Mouse (Mus musculus) liver, embryonic 14.5 days (tissue): Measurements from ENCODE around the gene Slc46a1. TPM values are rescaled to one million over a fixed set of nuclear protein-coding genes. Genes with fewer than 3 reads are reported as not detected.

Experiments used
- ATAC-seq: fragments of 200-750 bp; cut with Nextera tagmentation; 2 replicates; pipeline ENCODE4 v1.8.0; 2017; ENCODE audit warnings: moderate number of reproducible peaks, mild to moderate bottlenecking, moderate library complexity; ENCODE audit not compliant: insufficient read depth
- DNase-seq, 3 experiments: peaks; one replicate each; pipeline ENCODE4 v3.0.0-alpha.2; 2012 to 2013; ENCODE audit warnings: low read depth in 3 of 3, low spot score in 3 of 3
- H3K27ac ChIP-seq: fragments of 300-500 bp; sonication (generic); 2 replicates; pipeline ENCODE4 v1.5.1; 2014; ENCODE audit warnings: moderate library complexity, mild to moderate bottlenecking, control low read depth, inconsistent platforms
- H3K27me3 ChIP-seq: fragments of 300-500 bp; sonication (generic); 2 replicates; pipeline ENCODE4 v1.6.1; 2014; ENCODE audit warnings: mild to moderate bottlenecking, low read length, moderate library complexity; ENCODE audit not compliant: control insufficient read depth, insufficient read depth
- H3K36me3 ChIP-seq: fragments of 300-500 bp; sonication (generic); replicated peaks from 2 replicates; pipeline ENCODE4 v1.6.1; 2014; ENCODE audit warnings: low read depth; ENCODE audit not compliant: control insufficient read depth, insufficient read depth
- H3K4me1 ChIP-seq, 2 experiments: fragments of 200-500 bp in 1 of 2; fragments of 300-500 bp in 1 of 2; sonication (generic) in 1 of 2; replicated peaks; 2 replicates each; pipeline ENCODE4 v1.6.1; 2012 to 2014; ENCODE audit warnings: antibody characterized with exemption in 1 of 2, inconsistent platforms in 1 of 2, low read length in 1 of 2; ENCODE audit not compliant: control insufficient read depth in 2 of 2, insufficient read depth in 2 of 2
- H3K4me2 ChIP-seq: fragments of 300-500 bp; sonication (generic); 2 replicates; pipeline ENCODE4 v1.6.1; 2014; ENCODE audit warnings: low read depth, mild to moderate bottlenecking, control low read depth, moderate library complexity
- H3K4me3 ChIP-seq, 2 experiments: fragments of 200-500 bp in 1 of 2; fragments of 300-500 bp in 1 of 2; sonication (generic) in 1 of 2; 2 replicates each; pipeline ENCODE4 v1.5.1; 2012 to 2014; ENCODE audit warnings: low read depth in 2 of 2, low read length in 2 of 2, mild to moderate bottlenecking in 2 of 2, control low read depth in 1 of 2, inconsistent platforms in 1 of 2, moderate library complexity in 1 of 2; ENCODE audit not compliant: insufficient read depth in 1 of 2
- H3K9ac ChIP-seq: fragments of 300-500 bp; sonication (generic); replicated peaks from 2 replicates; pipeline ENCODE4 v1.6.1; 2014; ENCODE audit warnings: mild to moderate bottlenecking, control low read depth, moderate library complexity
- H3K9me3 ChIP-seq: fragments of 300-500 bp; sonication (generic); 2 replicates; pipeline ENCODE4 v1.6.1; 2016; ENCODE audit warnings: low read length, mixed read lengths; ENCODE audit not compliant: control insufficient read depth
- CTCF ChIP-seq: IDR thresholded peaks from 2 replicates; pipeline ENCODE4 v1.5.1; 2016; ENCODE audit warnings: antibody characterized with exemption, low read depth, control low read depth
- EP300 ChIP-seq: IDR thresholded peaks from 2 replicates; pipeline ENCODE4 v1.6.1; 2016; ENCODE audit warnings: antibody characterized with exemption, low read depth
- WGBS: fragments of 180-500 bp; shearing (Covaris S2); extraction: QIAGEN DNeasy Blood & Tissue Kit; methylation state at CpG from one replicate; pipeline ENCODE4 v1.1.7; 2014; ENCODE audit not compliant: insufficient replicate concordance; 5-methylcytosine and 5-hydroxymethylcytosine counted together
- polyA plus RNA-seq, 2 experiments: library from polyadenylated mRNA; depleted of rRNA in 1 of 2; stranded (reverse) in 1 of 2; unstranded in 1 of 2; fragments of >200 nt; fragmentation: Nextera tagmentation in 1 of 2; extraction: Ambion mirVana in 1 of 2; gene quantifications; 2 replicates each; pipeline versions ENCODE4 v1.2.1 to v1.2.3; 2012 to 2014

Gene Slc46a1
- polyA plus RNA-seq, 2 experiments: 3.7 to 5.0 TPM

DNA sequence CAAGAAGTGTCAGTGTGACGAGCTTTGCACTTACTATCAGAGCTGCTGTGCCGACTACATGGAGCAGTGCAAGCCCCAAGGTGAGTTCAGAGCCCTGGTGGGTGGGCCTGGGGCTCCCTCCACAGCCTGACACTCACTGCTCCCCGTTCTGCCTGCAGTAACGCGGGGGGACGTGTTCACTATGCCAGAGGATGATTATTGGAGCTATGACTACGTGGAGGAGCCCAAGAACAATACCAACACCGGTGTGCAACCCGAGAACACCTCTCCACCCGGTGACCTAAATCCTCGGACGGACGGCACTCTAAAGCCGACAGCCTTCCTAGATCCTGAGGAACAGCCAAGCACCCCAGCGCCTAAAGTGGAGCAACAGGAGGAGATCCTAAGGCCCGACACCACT lies 34.0 kb downstream of the Slc46a1 start:
- DNase-seq (no peak), ATAC-seq (no peak)
- Histone ChIP-seq H3K36me3 (no peaks in the 10 kb centered on the region), H3K4me3 (peak overlapping the region; percentile 29 to 57), H3K4me2 (no peak overlapping the region; the same call in 1 of the 2 replicates), H3K9me3 (no peaks in the 10 kb centered on the region), H3K27ac (no peak overlapping the region), H3K4me1 (no peaks in the 10 kb centered on the region; a peak in 1 of 4 replicates), H3K27me3 (peaks cover 33% of the 10 kb centered on the region), H3K9ac (no peak overlapping the region)
- TF ChIP-seq CTCF: no peak
- WGBS: 36% methylated on average over 16 of the region's 16 CpGs

DNA sequence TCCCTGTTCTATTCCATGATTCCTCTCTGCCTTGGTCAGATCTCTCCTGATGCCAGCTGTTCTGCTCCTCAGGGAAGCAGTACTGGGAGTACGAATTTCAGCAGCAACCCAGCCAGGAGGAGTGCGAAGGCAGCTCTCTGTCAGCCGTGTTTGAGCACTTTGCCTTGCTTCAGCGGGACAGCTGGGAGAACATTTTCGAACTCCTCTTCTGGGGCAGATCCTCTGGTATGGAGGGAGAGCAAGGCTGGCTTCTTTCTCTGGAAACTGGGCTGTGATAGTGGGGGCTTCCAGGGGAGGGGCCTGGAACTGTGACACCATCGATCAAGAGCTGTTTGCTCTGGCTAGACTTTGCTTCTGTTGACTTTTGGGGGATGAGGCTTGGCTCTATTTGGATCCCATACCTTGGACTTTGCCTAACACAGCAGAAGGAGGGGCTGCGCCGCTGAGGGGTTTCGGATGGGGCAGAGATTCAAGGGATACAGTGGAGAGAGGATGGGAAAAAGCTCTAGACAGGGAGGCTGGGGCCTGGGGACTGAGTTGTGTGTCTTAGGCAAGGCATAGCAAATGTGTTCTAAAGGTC lies 35.2 kb downstream of the Slc46a1 start:
- no peaks in the 10 kb centered on the region; a peak in 1 of 4 replicates for H3K4me1 ChIP-seq
- H3K4me3 ChIP-seq: peak overlapping the region; percentile 29 to 57
- no peaks in the 10 kb centered on the region for H3K9me3 ChIP-seq
- DNase-seq: peak in 1 of 3 experiments; percentile 39
- peak overlapping the region; percentile 12; the same call in 1 of the 2 replicates for H3K9ac ChIP-seq
- no peak overlapping the region for H3K27ac ChIP-seq
- 61% methylated on average over 9 of the region's 9 CpGs for WGBS
- TF ChIP-seq CTCF (no peak), EP300 (no peak)
- peak overlapping the region; percentile 41 for H3K4me2 ChIP-seq
- H3K36me3 ChIP-seq: no peaks in the 10 kb centered on the region
- H3K27me3 ChIP-seq: peaks cover 24% of the 10 kb centered on the region
- ATAC-seq: peak; percentile 46

DNA sequence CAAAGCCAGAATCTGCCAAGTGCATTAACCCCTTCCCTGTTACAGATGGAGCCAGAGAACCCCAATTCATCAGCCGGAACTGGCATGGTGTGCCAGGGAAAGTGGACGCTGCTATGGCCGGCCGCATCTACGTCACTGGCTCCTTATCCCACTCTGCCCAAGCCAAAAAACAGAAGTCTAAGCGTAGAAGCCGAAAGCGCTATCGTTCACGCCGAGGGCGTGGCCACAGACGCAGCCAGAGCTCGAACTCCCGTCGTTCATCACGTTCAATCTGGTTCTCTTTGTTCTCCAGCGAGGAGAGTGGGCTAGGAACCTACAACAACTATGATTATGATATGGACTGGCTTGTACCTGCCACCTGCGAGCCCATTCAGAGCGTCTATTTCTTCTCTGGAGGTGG lies 36.0 kb downstream of the Slc46a1 start:
- Histone ChIP-seq H3K4me3 (no peak overlapping the region), H3K36me3 (no peaks in the 10 kb centered on the region; the same call in 1 of the 2 replicates), H3K9ac (no peak overlapping the region), H3K9me3 (no peaks in the 10 kb centered on the region), H3K27me3 (peaks cover 16% of the 10 kb centered on the region), H3K4me1 (no peaks in the 10 kb centered on the region; a peak in 1 of 4 replicates), H3K27ac (no peak overlapping the region), H3K4me2 (peak overlapping the region; percentile 41)
- no peak for TF ChIP-seq EP300
- no peak for TF ChIP-seq CTCF
- 60% methylated on average over 20 of the region's 20 CpGs for WGBS
- DNase-seq (no peak), ATAC-seq (no peak)

DNA sequence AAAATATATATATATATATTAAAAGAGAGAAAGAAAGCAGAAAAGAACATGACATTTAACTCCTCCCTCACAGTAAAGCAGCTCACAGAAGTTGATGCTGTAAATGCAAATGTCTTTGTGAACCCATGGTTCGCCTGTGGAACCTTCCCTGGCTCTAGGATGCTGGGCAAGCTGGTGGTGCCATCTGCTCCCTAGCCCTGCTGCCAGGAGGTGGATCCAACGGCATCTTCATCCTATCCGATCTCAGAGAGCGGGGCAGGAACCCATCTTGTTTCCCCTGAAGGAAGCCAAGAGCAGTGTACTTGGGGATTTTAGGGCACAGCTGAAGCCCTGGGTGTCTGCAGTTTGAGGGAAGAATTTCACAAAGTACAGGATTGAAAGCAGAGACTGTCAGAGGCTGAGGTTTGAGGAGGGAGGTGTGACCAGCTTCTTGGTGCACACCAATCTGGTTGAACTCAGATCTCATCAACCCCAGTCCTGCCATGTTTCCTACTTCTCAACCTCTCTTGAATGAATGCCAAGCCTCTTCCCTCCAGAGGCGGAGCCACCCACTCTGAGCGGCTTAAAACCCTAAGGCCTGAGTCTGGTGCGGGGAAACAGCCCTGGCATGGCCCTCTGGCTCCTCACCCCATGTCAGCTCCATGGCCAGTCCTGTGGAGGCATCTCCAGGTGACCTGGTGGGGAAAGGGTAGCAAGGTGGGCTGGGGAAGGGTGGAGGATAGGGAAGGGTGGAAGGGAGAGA lies 37.6 kb downstream of the Slc46a1 start, which contains the start of gene Sebox:
Sebox (plus strand) TSS at position 539 of the 742 bp plus-strand sequence.
- Histone ChIP-seq H3K4me2 (no peak within 1 kb of the TSS), H3K36me3 (peaks cover 8% of the 10 kb centered on the region), H3K9ac (no peak within 1 kb of the TSS), H3K27ac (no peak within 1 kb of the TSS), H3K27me3 (peaks cover 7% of the 10 kb centered on the region), H3K4me3 (no peak within 1 kb of the TSS), H3K9me3 (no peaks in the 10 kb centered on the region), H3K4me1 (no peaks in the 10 kb centered on the region)
- DNase-seq (no peak), ATAC-seq (no peak)
- WGBS: 58% methylated on average over 7 of the region's 7 CpGs
- TF ChIP-seq EP300 (no peak), CTCF (no peak)

DNA sequence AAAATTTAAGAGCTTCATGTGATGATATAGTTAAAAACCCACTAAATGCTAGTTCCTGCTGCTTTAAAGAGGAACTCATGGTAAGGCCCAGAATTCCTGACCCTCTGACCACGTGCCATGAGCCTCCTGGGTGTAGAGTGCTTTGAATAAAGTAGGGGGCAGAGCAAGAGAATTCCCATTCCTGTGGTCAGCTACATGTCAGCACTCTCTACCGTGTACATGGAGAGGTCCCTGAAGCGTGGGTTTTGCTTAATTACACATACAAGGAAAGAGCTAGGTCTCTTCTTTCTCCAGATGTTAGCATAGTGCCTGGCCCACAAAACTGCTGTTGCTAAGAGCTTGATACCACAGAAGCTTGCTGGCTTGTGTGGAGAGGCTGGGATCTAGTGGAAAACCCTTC lies 39.9 kb downstream of the Slc46a1 start:
- H3K4me1 ChIP-seq: no peaks in the 10 kb centered on the region
- no peak overlapping the region for H3K4me3 ChIP-seq
- H3K36me3 ChIP-seq: peaks cover 15% of the 10 kb centered on the region
- ATAC-seq (no peak), DNase-seq (no peak)
- 70% methylated on average over 3 of the region's 3 CpGs for WGBS
- no peaks in the 10 kb centered on the region; the same call in 1 of the 2 replicates for H3K27me3 ChIP-seq
- TF ChIP-seq EP300 (no peak), CTCF (no peak)
- H3K9me3 ChIP-seq: no peaks in the 10 kb centered on the region
- H3K27ac ChIP-seq: no peak overlapping the region
- H3K4me2 ChIP-seq: no peak overlapping the region
- H3K9ac ChIP-seq: no peak overlapping the region
